Mouse (Mus musculus): ENCODE results near the gene Tmed4. TPM values are rescaled to one million over a fixed set of nuclear protein-coding genes. Genes with fewer than 3 reads are reported as not detected.

Gene Tmed4
- polyA plus RNA-seq, 1 experiment from 2014 or later, result 116 TPM

- Histone ChIP-seq H3K4me1 (no peaks in the 10 kb centered on the region), H3K4me2 (no peak overlapping the region), H3K27me3 (replicated peaks) (no peaks in the 10 kb centered on the region), H3K36me3 (no peaks in the 10 kb centered on the region), H3K27ac (no peak overlapping the region), H3K9me3 (no peaks in the 10 kb centered on the region), H3K9ac (no peak overlapping the region), H3K4me3 (replicated peaks) (no peak overlapping the region)
- WGBS, result 81% methylated on average over 14 of the region's 14 CpGs
- no peak for ATAC-seq (ENCODE audit: insufficient read depth, low FRiP score, low read depth)
These were observed 50.0 kb downstream of the Tmed4 start for GRCm38 (mm10) chr11:6224541-6225229.

GRCm38 (mm10) chr11:6222187-6222586 lies 52.5 kb downstream of the Tmed4 start:
- Histone ChIP-seq H3K4me2 (no peak overlapping the region), H3K4me3 (replicated peaks) (no peak overlapping the region), H3K4me1 (no peaks in the 10 kb centered on the region), H3K27me3 (replicated peaks) (no peaks in the 10 kb centered on the region), H3K27ac (no peak overlapping the region), H3K9ac (no peak overlapping the region), H3K36me3 (no peaks in the 10 kb centered on the region), H3K9me3 (no peaks in the 10 kb centered on the region)
- ATAC-seq (ENCODE audit: insufficient read depth, low FRiP score, low read depth), result no peak
- 92% methylated on average over 10 of the region's 10 CpGs for WGBS

Other genes with a start within 250 kb of the Tmed4 start
- gene Camk2b, start 208.5 kb downstream of the Tmed4 start, polyA plus RNA-seq (2015; fragmentation: Nextera tagmentation; extraction: Ambion mirVana), result 4.0 and 5.4 TPM in 2 replicates
- gene A730071L15Rik, start 74.8 kb downstream of the Tmed4 start, polyA plus RNA-seq (2015; fragmentation: Nextera tagmentation; extraction: Ambion mirVana), result 0.39 and 0.51 TPM in 2 replicates
- gene Nudcd3, start 74.5 kb downstream of the Tmed4 start, polyA plus RNA-seq (2015; fragmentation: Nextera tagmentation; extraction: Ambion mirVana), result 35.3 and 37.2 TPM in 2 replicates
- gene Npc1l1, start 44.7 kb downstream of the Tmed4 start, polyA plus RNA-seq (2015; fragmentation: Nextera tagmentation; extraction: Ambion mirVana), result 2.0 and 2.3 TPM in 2 replicates
- gene Ddx56, start 7.1 kb downstream of the Tmed4 start, polyA plus RNA-seq (2015; fragmentation: Nextera tagmentation; extraction: Ambion mirVana), result 87.6 and 98.3 TPM in 2 replicates
- gene Ogdh, start 16.8 kb upstream of the Tmed4 start, polyA plus RNA-seq (2015; fragmentation: Nextera tagmentation; extraction: Ambion mirVana), result 100 and 115 TPM in 2 replicates
- 10.7 and 11.1 TPM in 2 replicates for gene Zmiz2, start 114.2 kb upstream of the Tmed4 start, polyA plus RNA-seq (2015; fragmentation: Nextera tagmentation; extraction: Ambion mirVana)
- 5,074 and 5,744 TPM in 2 replicates for gene Ppia, start 140.6 kb upstream of the Tmed4 start, polyA plus RNA-seq (2015; fragmentation: Nextera tagmentation; extraction: Ambion mirVana)
- 399 and 425 TPM in 2 replicates for gene H2afv, start 169.6 kb upstream of the Tmed4 start, polyA plus RNA-seq (2015; fragmentation: Nextera tagmentation; extraction: Ambion mirVana)
- gene Purb, start 201.0 kb upstream of the Tmed4 start, polyA plus RNA-seq (2015; fragmentation: Nextera tagmentation; extraction: Ambion mirVana), result 28.5 and 28.7 TPM in 2 replicates
- 3.5 and 4.3 TPM in 2 replicates for gene Myo1g, start 246.1 kb upstream of the Tmed4 start, polyA plus RNA-seq (2015; fragmentation: Nextera tagmentation; extraction: Ambion mirVana)

All from stomach, embryonic 15.5 days (tissue).